Mouse (Mus musculus) adrenal gland, postnatal 25 days (tissue): ENCODE data around the gene Cnpy1. TPM values are rescaled to one million over a fixed set of nuclear protein-coding genes. Genes with fewer than 3 reads are reported as not detected.

Experiments used
- DNase-seq: peaks from one replicate; pipeline ENCODE4 v3.0.0; 2021; ENCODE audit warnings: mixed read lengths
- total RNA-seq: library from RNA; stranded (reverse); gene quantifications from 2 replicates; pipeline ENCODE4 v1.2.3, GENCODE M21; 2021

Cnpy1 gene
- total RNA-seq, 1 experiment from 2014 or later = not detected

DNA sequence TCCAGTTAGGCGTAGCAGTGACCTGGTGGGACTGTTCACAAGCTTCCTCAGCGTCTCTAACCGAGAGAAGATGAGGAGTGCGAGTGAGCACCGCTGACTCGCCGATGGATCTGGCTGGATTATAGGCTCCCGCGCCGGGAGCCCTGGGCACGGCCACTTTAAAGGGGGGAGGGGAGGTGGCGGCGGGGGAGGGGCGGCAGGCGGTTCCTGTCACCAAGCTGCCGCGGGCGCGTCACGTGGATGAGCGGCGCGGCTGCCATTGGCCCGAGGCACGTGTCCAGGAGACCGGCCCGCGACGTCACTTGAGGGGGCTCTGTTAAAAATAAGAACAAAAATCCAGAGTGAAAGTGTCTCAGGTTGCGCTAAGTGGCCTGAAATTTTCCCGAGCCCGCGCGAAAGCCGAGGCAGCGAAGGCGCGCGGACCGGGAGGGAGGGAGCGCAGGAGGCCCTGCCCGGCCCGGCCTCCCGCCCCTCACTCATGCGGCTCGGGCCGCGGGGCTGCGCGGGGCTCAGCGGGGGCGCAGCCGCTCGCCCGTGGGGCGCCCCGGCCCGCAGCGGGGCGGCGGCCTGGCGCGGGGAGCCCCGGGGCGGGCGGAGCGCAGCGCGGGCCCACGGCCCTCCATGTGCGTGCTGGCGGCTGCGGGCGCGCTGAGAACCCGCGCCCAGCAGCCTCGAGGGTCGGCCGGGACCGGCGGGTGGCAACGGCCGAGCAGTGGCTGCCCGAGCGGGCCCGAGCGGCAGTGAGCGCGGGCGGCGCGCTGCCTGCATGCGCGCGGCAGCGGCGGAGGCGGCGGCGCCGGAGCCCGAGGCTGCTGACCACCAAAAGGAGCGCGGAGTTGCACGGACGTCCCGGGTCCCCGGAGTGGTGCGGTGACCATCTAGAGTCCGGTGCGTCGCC, 80.0 kb downstream of the Cnpy1 start, which contains the start of gene En2:
TSS of gene En2 (plus strand) at position 337 of the 898 bp plus-strand sequence.
- DNase-seq = peak; percentile 76

DNA sequence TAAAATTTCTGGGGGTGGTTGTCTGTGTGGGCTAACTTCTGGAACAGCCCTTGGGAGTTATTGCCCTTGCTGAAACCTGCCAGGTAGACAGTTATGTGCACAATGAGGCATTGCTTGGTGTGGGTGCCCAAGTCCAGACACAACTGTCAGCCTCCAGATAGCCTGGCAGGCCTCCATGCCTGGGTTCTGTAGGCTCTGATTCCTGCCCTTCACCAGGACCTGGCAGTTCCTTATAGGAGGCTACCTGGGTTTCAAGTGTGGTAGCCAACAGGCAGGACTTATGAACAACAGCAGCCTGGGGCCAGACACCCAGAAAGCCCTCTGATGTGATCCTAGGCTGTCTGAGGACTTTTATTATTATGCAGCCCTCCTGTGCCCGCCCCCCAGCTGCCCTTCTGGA, 81.7 kb downstream of the Cnpy1 start:
- DNase-seq = no peak

DNA sequence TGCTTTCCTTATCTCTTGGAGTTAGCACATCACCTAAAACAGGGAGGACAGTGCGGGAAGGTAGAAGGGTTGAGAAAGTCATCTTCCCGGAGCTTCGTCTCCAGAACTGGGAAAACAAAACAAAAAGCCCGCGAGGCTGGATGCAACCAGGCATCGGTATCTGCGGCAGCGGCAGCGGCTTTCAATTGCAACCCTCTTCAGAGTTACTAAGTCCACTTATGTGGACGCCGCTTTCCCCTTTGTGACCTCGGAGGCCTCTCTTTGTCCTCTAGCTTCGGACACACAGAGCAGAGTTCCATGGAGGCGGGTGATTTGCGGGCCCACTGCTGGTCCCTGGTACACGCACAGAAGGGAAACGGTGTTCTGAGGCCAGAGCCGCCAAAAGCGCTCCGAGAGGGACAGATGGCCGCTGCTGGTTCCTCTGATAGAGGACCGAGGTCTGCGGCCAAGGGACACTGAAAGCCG, 83.6 kb downstream of the Cnpy1 start:
- DNase-seq = no peak

DNA sequence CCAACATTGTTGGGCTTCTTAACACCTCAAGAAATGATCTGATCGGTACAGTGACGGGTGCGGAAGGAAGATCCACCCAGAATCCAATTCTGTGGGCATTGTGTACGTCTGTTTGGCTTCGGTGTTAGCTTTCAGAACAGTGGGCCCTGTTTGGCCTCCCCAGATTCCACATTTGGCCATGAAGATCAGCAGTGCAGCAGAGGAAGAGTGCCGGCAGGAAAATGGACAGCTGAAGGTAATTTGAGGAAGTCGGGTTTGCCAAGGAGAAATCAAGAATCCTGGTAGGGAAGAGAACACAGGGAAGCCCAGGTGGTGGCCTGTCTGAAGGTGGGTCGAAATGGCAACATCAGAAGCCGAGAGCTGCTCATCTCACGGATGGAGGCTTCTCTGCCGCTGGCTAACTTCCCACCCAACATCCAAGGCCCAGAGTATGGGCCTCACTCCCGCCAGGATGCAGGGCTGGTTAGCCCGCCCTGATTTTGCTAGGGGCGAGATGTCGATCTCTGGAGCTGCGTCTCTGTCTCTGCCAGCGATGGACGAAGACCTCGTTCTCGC, 84.1 kb downstream of the Cnpy1 start:
- DNase-seq = no peak

DNA sequence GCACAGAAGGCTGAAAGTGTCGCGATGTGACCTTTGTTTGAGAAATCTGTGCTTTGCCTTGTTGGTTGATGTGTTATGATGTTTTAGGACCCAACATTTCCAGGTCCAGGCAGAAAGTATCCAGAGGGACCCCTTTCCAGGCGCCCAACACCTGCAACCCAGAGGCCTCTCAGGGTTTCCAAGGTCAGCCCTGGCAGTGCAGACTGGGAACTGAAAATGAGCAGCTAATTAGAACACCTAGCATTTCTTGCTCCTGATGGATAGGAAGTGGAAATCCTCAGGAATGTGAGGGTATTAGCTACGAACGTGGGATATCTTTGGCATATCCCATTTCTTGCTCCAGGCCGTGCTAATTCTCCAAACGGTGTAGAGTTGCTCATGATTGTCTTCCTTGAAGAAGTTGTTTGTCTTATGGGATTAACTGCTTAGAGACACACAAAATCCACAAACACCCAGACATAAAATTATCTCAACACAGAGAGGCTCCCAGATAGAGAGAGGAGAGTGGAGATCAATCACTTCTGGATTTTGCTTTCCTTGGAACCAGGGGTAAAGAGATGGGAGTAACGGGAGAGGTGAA, 85.6 kb downstream of the Cnpy1 start:
- DNase-seq = no peak

DNA sequence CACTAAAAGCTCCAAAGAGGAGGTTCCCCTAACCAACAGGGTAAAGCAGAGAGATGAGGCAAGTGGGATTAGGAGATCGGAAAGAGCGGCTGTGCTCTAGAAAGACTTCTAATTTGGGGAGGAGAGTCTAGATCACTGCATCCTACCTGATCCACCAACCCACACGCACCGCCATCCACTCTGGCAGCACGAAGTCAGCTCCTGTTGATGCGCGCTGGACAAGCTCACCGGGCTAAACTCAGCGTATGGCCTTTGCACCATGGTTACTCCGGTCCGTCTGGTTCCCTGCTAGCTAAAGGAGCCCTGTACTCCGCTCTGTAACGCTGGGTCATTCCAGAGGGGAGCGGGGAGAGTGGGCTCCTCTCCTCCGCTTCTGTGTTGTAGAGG, 86.5 kb downstream of the Cnpy1 start:
- no peak for DNase-seq

DNA sequence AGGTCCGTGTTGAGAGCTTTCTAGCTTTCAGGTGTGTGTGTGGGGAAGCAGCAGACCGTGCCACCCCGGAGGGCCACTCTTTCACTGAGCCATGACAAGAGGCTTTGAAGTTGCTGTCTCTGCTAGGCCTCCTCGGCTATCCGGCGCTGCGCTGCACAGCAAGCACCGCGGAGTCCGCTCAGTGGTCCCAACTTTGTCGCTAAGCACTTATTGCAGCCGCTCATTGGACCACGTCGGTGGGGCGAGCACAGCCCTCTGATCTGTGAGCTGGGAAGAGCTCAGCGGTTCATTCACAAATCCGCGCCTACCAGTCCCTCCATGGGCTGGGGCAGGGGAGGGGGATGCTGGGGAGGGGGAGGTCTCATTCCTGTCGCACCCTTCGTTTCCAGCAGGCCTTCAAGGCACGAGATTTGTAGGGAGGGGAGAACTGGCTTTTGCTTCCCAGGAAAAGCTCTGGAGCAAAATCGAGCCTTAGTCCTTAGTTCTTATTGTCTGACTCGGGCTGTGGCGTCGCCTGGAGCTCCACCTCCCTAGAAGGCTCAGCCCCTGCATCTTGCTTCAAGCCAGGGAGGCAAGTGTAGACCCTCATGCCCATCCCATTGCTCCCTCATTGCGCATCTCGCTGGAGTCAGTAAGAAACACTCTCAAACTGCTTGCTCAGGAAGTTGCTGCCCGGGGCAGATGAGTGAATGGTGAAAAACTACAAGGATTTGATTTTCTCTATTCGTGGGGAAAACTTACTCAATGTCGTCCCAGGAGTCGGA, 87.1 kb downstream of the Cnpy1 start:
- DNase-seq = no peak

DNA sequence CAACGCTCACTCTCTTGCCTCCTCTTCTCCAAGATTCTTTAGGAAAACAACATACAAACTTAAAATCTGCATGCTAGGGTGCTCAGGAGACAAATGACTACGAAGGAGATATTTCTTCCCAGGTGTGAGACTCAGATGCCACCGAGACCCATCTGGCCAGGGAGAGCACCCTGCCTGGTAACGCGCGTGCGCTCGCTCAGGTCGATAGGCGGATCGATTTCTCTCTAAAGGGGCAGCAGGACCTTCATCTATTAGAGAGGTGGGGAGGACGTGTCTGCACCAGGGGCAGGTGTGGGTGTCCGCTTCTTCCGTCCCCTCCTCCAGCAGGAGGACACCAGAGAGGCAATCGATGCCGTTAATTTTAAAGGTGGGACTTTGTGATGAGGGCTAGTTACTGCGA, 87.8 kb downstream of the Cnpy1 start:
- no peak for DNase-seq

DNA sequence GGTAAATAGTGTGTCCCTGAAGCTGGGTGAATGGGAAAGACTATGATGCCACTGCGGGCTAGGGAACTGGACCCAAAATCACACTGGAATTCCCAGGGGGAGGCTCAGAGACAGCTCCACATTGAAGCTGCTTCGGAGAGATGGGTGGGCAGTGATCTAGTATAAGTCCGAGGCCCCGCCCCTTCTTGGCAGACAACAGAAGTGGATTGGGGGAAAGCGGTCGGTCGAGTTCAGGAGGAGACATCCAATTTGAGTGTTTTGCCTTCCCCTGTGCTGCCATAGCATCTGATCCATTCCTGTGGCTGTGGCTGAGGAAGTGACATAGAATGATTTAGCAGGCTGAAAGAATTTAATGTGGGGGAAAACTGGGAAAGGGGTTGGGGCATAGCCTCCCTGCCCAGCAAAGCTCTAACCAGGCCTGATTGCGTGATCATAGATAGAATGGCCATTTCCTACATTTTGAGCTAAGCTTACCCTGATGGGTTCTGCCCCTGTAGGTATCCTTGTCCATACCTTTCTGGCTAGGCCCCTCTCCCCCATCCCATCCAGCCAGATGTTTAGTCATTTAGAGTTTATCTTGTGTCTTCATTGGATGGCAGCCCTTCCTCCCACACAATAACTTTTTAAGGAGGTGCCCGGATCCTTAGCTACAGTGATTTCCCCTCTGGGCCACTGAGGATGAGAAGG, 88.4 kb downstream of the Cnpy1 start:
- no peak for DNase-seq

Other genes with a start within 250 kb of the Cnpy1 start
- 164 and 170 TPM in 2 replicates for gene Insig1, start 174.4 kb downstream of the Cnpy1 start, total RNA-seq
- gene En2, start 80.1 kb downstream of the Cnpy1 start, total RNA-seq = 0.24 TPM in 2 replicates
- gene Rbm33, start 71.3 kb upstream of the Cnpy1 start, total RNA-seq = 43.4 and 54.4 TPM in 2 replicates
- gene Shh, start 221.4 kb upstream of the Cnpy1 start, total RNA-seq = 13.2 and 14.6 TPM in 2 replicates